Comparison of ENCODE assay signal across 9 mouse cellular contexts in the genomic region with DNA sequence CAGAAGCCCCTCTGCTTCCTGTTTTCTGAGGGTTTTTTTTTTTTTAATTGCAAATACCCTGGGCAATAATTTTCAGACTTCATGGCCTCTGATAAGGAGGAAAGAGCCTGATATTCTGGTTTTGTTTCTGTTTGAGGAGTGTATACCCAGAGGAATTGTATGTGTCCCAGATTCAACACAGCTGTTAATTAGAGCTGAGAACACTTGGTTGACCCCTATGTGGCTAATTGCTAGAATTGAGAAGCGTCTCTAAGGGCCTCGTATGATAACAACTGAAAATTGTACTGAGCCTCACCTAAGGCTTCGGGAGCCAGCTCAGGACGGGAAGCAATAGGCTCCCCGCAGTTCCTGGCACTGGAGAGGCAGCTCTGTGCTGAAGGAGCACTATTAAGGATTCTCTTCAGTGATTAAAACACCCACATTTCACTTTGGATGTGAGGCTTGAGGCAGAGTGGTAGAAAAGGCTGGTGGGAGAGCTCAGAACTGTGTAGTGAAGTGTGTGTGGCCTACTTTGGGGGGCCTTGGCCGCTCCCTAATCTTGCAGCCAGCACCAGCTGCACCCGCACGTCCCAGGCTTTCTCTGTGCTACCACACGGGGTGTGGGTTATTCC. TPM values are rescaled to one million over a fixed set of nuclear protein-coding genes. Genes with fewer than 3 reads are reported as not detected.
DNase-seq lines count a peak whose midpoint lies in the region; ATAC-seq lines count a peak whose summit lies in the region.
"Had no signal": no experiment of that assay in that cellular context is flagged by ENCODE, and none has a peak within 500 bp of the region (broad histone marks: within the 10 kb centered on the region; RNA-seq: fewer than 3 reads in every experiment).

No protein-coding gene starts in this region.

- H3K4me1 ChIP-seq in kidney, embryonic 16.5 days (ENCODE audit: insufficient read depth, low read length): peaks cover 10% of the 10 kb centered on the region; the same call in 1 of the 2 replicates
- peaks cover 25% of the 10 kb centered on the region for H3K4me1 ChIP-seq in embryonic facial prominence, embryonic 13.5 days
- H3K4me1 ChIP-seq in hindbrain, embryonic 13.5 days (replicated peaks): peaks cover 33% of the 10 kb centered on the region
- H3K4me1 ChIP-seq in neural tube, embryonic 13.5 days (replicated peaks): peaks cover 33% of the 10 kb centered on the region
- H3K4me1 ChIP-seq: liver, embryonic 15.5 days had no signal

- H3K4me2 ChIP-seq in kidney, embryonic 16.5 days (replicated peaks; ENCODE audit: low read depth, low read length): peak overlapping the region; percentile 44
- peak overlapping the region; percentile 51 for H3K4me2 ChIP-seq in embryonic facial prominence, embryonic 13.5 days
- H3K4me2 ChIP-seq in hindbrain, embryonic 13.5 days: peak overlapping the region; percentile 40; the same call in 1 of the 2 replicates
- H3K4me2 ChIP-seq in neural tube, embryonic 13.5 days: peak overlapping the region; percentile 38
- H3K4me2 ChIP-seq: liver, embryonic 15.5 days had no signal

- peak overlapping the region; percentile 46; the same call in 1 of the 2 replicates for H3K9ac ChIP-seq in kidney, embryonic 16.5 days (replicated peaks; ENCODE audit: low read length)
- H3K9ac ChIP-seq in embryonic facial prominence, embryonic 13.5 days: 0 out of 2 replicates have a peak overlapping the region, but pooled peaks have one; percentile 44
- H3K9ac ChIP-seq in hindbrain, embryonic 13.5 days: peak overlapping the region; percentile 46
- peak overlapping the region; percentile 47; the same call in 1 of the 2 replicates for H3K9ac ChIP-seq in neural tube, embryonic 13.5 days
- H3K9ac ChIP-seq: liver, embryonic 15.5 days had no signal

- H3K27ac ChIP-seq in kidney, embryonic 16.5 days (ENCODE audit: low read length): peak overlapping the region; percentile 69; the same call in 1 of the 2 replicates
- H3K27ac ChIP-seq in embryonic facial prominence, embryonic 13.5 days: peak overlapping the region; percentile 71
- peak overlapping the region; percentile 86 for H3K27ac ChIP-seq in hindbrain, embryonic 13.5 days
- peak overlapping the region; percentile 90 for H3K27ac ChIP-seq in neural tube, embryonic 13.5 days (replicated peaks)
- H3K27ac ChIP-seq: liver, embryonic 15.5 days had no signal

- H3K4me3 ChIP-seq in kidney, embryonic 16.5 days (ENCODE audit: low read length): no peak overlapping the region
- H3K4me3 ChIP-seq in embryonic facial prominence, embryonic 13.5 days: no peak overlapping the region
- no peak overlapping the region for H3K4me3 ChIP-seq in hindbrain, embryonic 13.5 days
- H3K4me3 ChIP-seq in neural tube, embryonic 13.5 days: no peak overlapping the region
- H3K4me3 ChIP-seq: liver, embryonic 15.5 days had no signal

- H3K36me3 ChIP-seq in kidney, embryonic 16.5 days (ENCODE audit: insufficient read depth, low read length): no peaks in the 10 kb centered on the region
- no peaks in the 10 kb centered on the region for H3K36me3 ChIP-seq in embryonic facial prominence, embryonic 13.5 days
- H3K36me3 ChIP-seq in hindbrain, embryonic 13.5 days: no peaks in the 10 kb centered on the region
- no peaks in the 10 kb centered on the region for H3K36me3 ChIP-seq in neural tube, embryonic 13.5 days
- H3K36me3 ChIP-seq: liver, embryonic 15.5 days had no signal

- DNase-seq in kidney, postnatal 14 days: no peak
- DNase-seq in right cerebral cortex, postnatal 25 days: no peak
- DNase-seq in urinary bladder, postnatal 36 days (ENCODE audit: low spot score in 2 of 2): no peak
- DNase-seq in adrenal gland, adult 18-20 months (ENCODE audit: low spot score in 2 of 2): no peak

- ATAC-seq in kidney, embryonic 16.5 days (ENCODE audit: low FRiP score, low TSS enrichment): no peak
- ATAC-seq in embryonic facial prominence, embryonic 13.5 days (ENCODE audit: insufficient number of reproducible peaks, insufficient read depth, low FRiP score, low TSS enrichment, low read depth): no peak
- ATAC-seq in hindbrain, embryonic 13.5 days (ENCODE audit: low FRiP score): peak; percentile 83
- peak; percentile 81 for ATAC-seq in neural tube, embryonic 13.5 days (ENCODE audit: low read depth)

- 42% methylated on average over 9 of the region's 9 CpGs for WGBS in kidney, embryonic 16.5 days
- 20% methylated on average over 9 of the region's 9 CpGs for WGBS in embryonic facial prominence, embryonic 13.5 days
- WGBS in hindbrain, embryonic 13.5 days: 16% methylated on average over 9 of the region's 9 CpGs
- WGBS in neural tube, embryonic 13.5 days: 20% methylated on average over 9 of the region's 9 CpGs

- no peaks in the 10 kb centered on the region for H3K27me3 ChIP-seq in kidney, embryonic 16.5 days (ENCODE audit: insufficient read depth, low read length)
- no peaks in the 10 kb centered on the region for H3K27me3 ChIP-seq in embryonic facial prominence, embryonic 13.5 days
- no peaks in the 10 kb centered on the region for H3K27me3 ChIP-seq in hindbrain, embryonic 13.5 days
- no peaks in the 10 kb centered on the region for H3K27me3 ChIP-seq in neural tube, embryonic 13.5 days
- H3K27me3 ChIP-seq: liver, embryonic 15.5 days had no signal

- H3K9me3 ChIP-seq in kidney, embryonic 16.5 days (ENCODE audit: low read length): no peaks in the 10 kb centered on the region
- no peaks in the 10 kb centered on the region for H3K9me3 ChIP-seq in embryonic facial prominence, embryonic 13.5 days
- no peaks in the 10 kb centered on the region for H3K9me3 ChIP-seq in hindbrain, embryonic 13.5 days
- no peaks in the 10 kb centered on the region for H3K9me3 ChIP-seq in neural tube, embryonic 13.5 days
- H3K9me3 ChIP-seq: liver, embryonic 15.5 days had no signal

RNA-seq across cellular contexts. Expression of a gene that starts 46.8 kb away (rescaled TPM):
- polyA plus RNA-seq in kidney, embryonic 16.5 days (2015; fragmentation: Nextera tagmentation; extraction: Ambion mirVana): 5.6 and 6.6 TPM in 2 replicates
- polyA plus RNA-seq in embryonic facial prominence, embryonic 13.5 days (2015; fragmentation: Nextera tagmentation; extraction: Ambion mirVana): 9.5 and 9.8 TPM in 2 replicates
- polyA plus RNA-seq in hindbrain, embryonic 13.5 days (2015; fragmentation: Nextera tagmentation; extraction: Ambion mirVana): 10.3 and 11.5 TPM in 2 replicates
- 13.6 and 14.6 TPM in 2 replicates for polyA plus RNA-seq in neural tube, embryonic 13.5 days (2015; fragmentation: Nextera tagmentation; extraction: Ambion mirVana)
- total RNA-seq in adrenal gland, adult 18-20 months (2021): 10 to 100 TPM; 34.8 to 36.2 TPM

Comparison
In these comparisons a context has a peak if more than half of its experiments do, and no peak if none do; other contexts are left out.
1. ATAC-seq: peak in hindbrain, embryonic 13.5 days (single experiment) and neural tube, embryonic 13.5 days (single experiment); none in kidney, embryonic 16.5 days (single experiment) and embryonic facial prominence, embryonic 13.5 days (single experiment).
2. Peak in every context shown above with its lines, with median percentiles within 50 percentile points of each other: H3K27ac ChIP-seq, H3K4me2 ChIP-seq and H3K9ac ChIP-seq.